Mouse (Mus musculus): ENCODE measurements around the gene Dnmt3c.

Gene Dnmt3c

GRCm38 (mm10) chr2:153723098-153723497 is 26.6 kb downstream of the Dnmt3c start:
- no peak for DNase-seq (ENCODE audit: low spot score in 2 of 2)

- DNase-seq (ENCODE audit: low spot score in 2 of 2): no peak
Observed at GRCm38 (mm10) chr2:153724424-153724823, 28.0 kb downstream of the Dnmt3c start.

GRCm38 (mm10) chr2:153724871-153725270 is 28.4 kb downstream of the Dnmt3c start:
- no peak for DNase-seq (ENCODE audit: low spot score in 2 of 2)

GRCm38 (mm10) chr2:153725291-153725690 is 28.8 kb downstream of the Dnmt3c start:
- DNase-seq (ENCODE audit: low spot score in 2 of 2): no peak

GRCm38 (mm10) chr2:153734033-153734432 is 37.6 kb downstream of the Dnmt3c start:
- no peak for DNase-seq (ENCODE audit: low spot score in 2 of 2)

GRCm38 (mm10) chr2:153740500-153741436 is 44.3 kb downstream of the Dnmt3c start, which contains the start of gene Mapre1:
Gene Mapre1 (plus strand): TSS chr2:153741274.
- peak; percentile 99 for DNase-seq (ENCODE audit: low spot score in 2 of 2)

- DNase-seq (ENCODE audit: low spot score in 2 of 2): no peak
Observed at GRCm38 (mm10) chr2:153741437-153742065, 45.1 kb downstream of the Dnmt3c start.

GRCm38 (mm10) chr2:153747994-153748393 is 51.5 kb downstream of the Dnmt3c start:
- no peak for DNase-seq (ENCODE audit: low spot score in 2 of 2)

GRCm38 (mm10) chr2:153750363-153750762 is 53.9 kb downstream of the Dnmt3c start:
- DNase-seq (ENCODE audit: low spot score in 2 of 2): no peak

- DNase-seq (ENCODE audit: low spot score in 2 of 2): no peak
Observed at GRCm38 (mm10) chr2:153762121-153762520, 65.7 kb downstream of the Dnmt3c start.

GRCm38 (mm10) chr2:153767484-153767883 is 71.0 kb downstream of the Dnmt3c start:
- DNase-seq (ENCODE audit: low spot score in 2 of 2): no peak

GRCm38 (mm10) chr2:153768881-153769280 is 72.4 kb downstream of the Dnmt3c start:
- no peak for DNase-seq (ENCODE audit: low spot score in 2 of 2)

GRCm38 (mm10) chr2:153772950-153773349 is 76.5 kb downstream of the Dnmt3c start:
- no peak for DNase-seq (ENCODE audit: low spot score in 2 of 2)

- no peak for DNase-seq (ENCODE audit: low spot score in 2 of 2)
Observed at GRCm38 (mm10) chr2:153775472-153775871, 79.0 kb downstream of the Dnmt3c start.

GRCm38 (mm10) chr2:153778638-153779362 is 82.3 kb downstream of the Dnmt3c start:
- DNase-seq (ENCODE audit: low spot score in 2 of 2): peak; percentile 65 to 67

Data from spleen, postnatal 14 days (tissue).